Mouse (Mus musculus) limb, embryonic 13.5 days (tissue): ENCODE data around the gene Fbxo46. TPM values are rescaled to one million over a fixed set of nuclear protein-coding genes. Genes with fewer than 3 reads are reported as not detected.
"Not testable (repeated sequence)": the region's sequence is repeated elsewhere in the genome, so short reads cannot be mapped to it uniquely, and the experiment has no call there.

ENCODE experiments used
- ATAC-seq: fragments of 200-750 bp; cut with Nextera tagmentation; 2 replicates; pipeline ENCODE4 v1.8.0; 2017; ENCODE audit warnings: low read depth, moderate number of reproducible peaks, moderate TSS enrichment; ENCODE audit not compliant: low FRiP score
- H3K27ac ChIP-seq: fragments of 300-500 bp; sonication (generic); 2 replicates; pipeline ENCODE4 v1.5.1; 2015; ENCODE audit warnings: inconsistent platforms, mild to moderate bottlenecking, moderate library complexity
- H3K27me3 ChIP-seq: fragments of 300-500 bp; sonication (generic); 2 replicates; pipeline ENCODE4 v1.6.1; 2015; ENCODE audit warnings: mild to moderate bottlenecking, inconsistent platforms
- H3K36me3 ChIP-seq: fragments of 300-500 bp; sonication (generic); 2 replicates; pipeline ENCODE4 v1.6.1; 2015; ENCODE audit warnings: inconsistent platforms, mild to moderate bottlenecking, moderate library complexity
- H3K4me1 ChIP-seq: fragments of 300-500 bp; sonication (generic); 2 replicates; pipeline ENCODE4 v1.6.1; 2015; ENCODE audit warnings: inconsistent platforms
- H3K4me2 ChIP-seq: fragments of 300-500 bp; sonication (generic); replicated peaks from 2 replicates; pipeline ENCODE4 v1.6.1; 2015; ENCODE audit warnings: inconsistent platforms, mild to moderate bottlenecking, moderate library complexity
- H3K4me3 ChIP-seq: fragments of 300-500 bp; sonication (generic); 2 replicates; pipeline ENCODE4 v1.5.1; 2015; ENCODE audit warnings: moderate library complexity, mild to moderate bottlenecking, inconsistent platforms
- H3K9ac ChIP-seq: fragments of 300-500 bp; sonication (generic); 2 replicates; pipeline ENCODE4 v1.6.1; 2015; ENCODE audit warnings: mild to moderate bottlenecking, inconsistent platforms
- H3K9me3 ChIP-seq: fragments of 300-500 bp; sonication (generic); 2 replicates; pipeline ENCODE4 v1.6.1; 2016; ENCODE audit warnings: inconsistent platforms
- WGBS: fragments of 180-500 bp; shearing (Covaris S2); methylation state at CpG from one replicate; pipeline ENCODE4 v1.1.7; 2015; 5-methylcytosine and 5-hydroxymethylcytosine counted together
- polyA plus RNA-seq: library from polyadenylated mRNA; unstranded; fragments of >200 nt; fragmentation: Nextera tagmentation; extraction: Ambion mirVana; gene quantifications from 2 replicates; pipeline ENCODE4 v1.2.1, GENCODE M21; 2015

Gene Fbxo46
- polyA plus RNA-seq, 1 experiment from 2014 or later: 19.1 TPM

DNA sequence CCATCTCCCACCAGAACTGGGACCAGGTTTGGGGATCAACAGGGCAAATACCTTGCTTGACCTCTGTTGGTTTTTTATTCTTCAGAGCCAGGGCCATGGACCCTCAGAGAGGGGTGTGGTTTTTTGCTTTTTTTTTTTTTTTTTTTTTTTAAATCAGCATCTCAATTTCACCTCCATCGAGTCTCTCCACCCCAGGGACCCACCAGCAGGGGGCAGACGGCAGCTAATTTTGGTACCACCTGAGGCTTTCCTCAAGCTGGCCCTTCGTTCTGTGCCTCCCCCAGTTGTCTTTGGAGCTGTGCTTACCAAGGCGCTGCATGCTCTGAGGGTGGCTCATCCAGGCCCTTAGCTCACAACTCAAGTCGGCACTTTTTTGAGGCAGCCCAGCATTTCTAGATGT, 17.7 kb downstream of the Fbxo46 start:
- H3K4me3 ChIP-seq: no peak overlapping the region
- 45% methylated on average over 5 of the region's 5 CpGs for WGBS
- no peaks in the 10 kb centered on the region for H3K4me1 ChIP-seq
- no peak overlapping the region for H3K4me2 ChIP-seq
- ATAC-seq: no peak
- no peak overlapping the region for H3K27ac ChIP-seq
- no peak overlapping the region for H3K9ac ChIP-seq
- peaks cover 68% of the 10 kb centered on the region for H3K36me3 ChIP-seq
- no peaks in the 10 kb centered on the region for H3K27me3 ChIP-seq
- H3K9me3 ChIP-seq: no peaks in the 10 kb centered on the region

DNA sequence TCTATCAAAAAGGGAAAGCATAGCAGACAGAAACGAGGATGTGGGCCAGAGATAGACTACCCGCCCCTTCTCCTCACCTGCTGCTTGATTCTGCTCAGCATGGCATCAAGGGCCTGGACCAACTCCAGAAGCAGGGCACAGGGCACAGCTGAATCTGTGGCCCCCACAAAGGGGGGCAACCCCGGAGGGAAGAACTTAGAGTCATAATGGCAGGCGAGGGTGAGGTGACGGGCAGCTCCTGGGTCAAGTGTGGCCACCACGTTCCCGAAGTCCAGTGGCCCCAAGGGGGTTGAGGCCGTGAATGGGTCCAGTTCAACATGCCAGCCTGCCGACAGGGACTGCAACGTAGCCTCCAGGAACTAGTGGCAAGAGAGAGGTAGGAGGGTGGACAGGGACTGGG, 27.1 kb downstream of the Fbxo46 start:
- ATAC-seq: no peak

GRCm38 (mm10) chr7:19147497-19148045, 27.9 kb downstream of the Fbxo46 start:
- Histone ChIP-seq H3K9ac (no peak overlapping the region), H3K27me3 (no peaks in the 10 kb centered on the region), H3K4me2 (peak overlapping the region; percentile 83), H3K9me3 (no peaks in the 10 kb centered on the region), H3K4me1 (peaks cover 29% of the 10 kb centered on the region), H3K27ac (no peak overlapping the region), H3K36me3 (peaks cover 27% of the 10 kb centered on the region), H3K4me3 (peak overlapping the region; percentile 81; the same call in 1 of the 2 replicates)
- no peak for ATAC-seq
- 39% methylated on average over 6 of the region's 6 CpGs for WGBS

More for the DNA sequence above, 27.1 kb downstream of the Fbxo46 start:
- 88% methylated on average over 10 of the region's 10 CpGs for WGBS
- H3K9me3 ChIP-seq: no peaks in the 10 kb centered on the region
- no peak overlapping the region for H3K4me3 ChIP-seq
- H3K27ac ChIP-seq: no peak overlapping the region
- peaks cover 25% of the 10 kb centered on the region for H3K36me3 ChIP-seq
- H3K4me1 ChIP-seq: peaks cover 29% of the 10 kb centered on the region
- no peak overlapping the region for H3K4me2 ChIP-seq
- H3K9ac ChIP-seq: no peak overlapping the region
- no peaks in the 10 kb centered on the region for H3K27me3 ChIP-seq

GRCm38 (mm10) chr7:19148180-19148874, 28.7 kb downstream of the Fbxo46 start:
- Histone ChIP-seq H3K27me3 (no peaks in the 10 kb centered on the region), H3K4me2 (peak overlapping the region; percentile 83), H3K36me3 (peaks cover 31% of the 10 kb centered on the region), H3K4me3 (peak overlapping the region; percentile 81), H3K4me1 (peaks cover 29% of the 10 kb centered on the region), H3K9me3 (no peaks in the 10 kb centered on the region), H3K27ac (peak overlapping the region; percentile 67; the same call in 1 of the 2 replicates), H3K9ac (peak overlapping the region; percentile 67)
- whole genome bisulfite sequencing: 12% methylated on average over 20 of the region's 20 CpGs
- ATAC-seq: no peak

- Histone ChIP-seq H3K36me3 (peaks cover 38% of the 10 kb centered on the region), H3K4me2 (peak within 1 kb of the TSS; percentile 83), H3K9ac (peak within 1 kb of the TSS; percentile 86), H3K4me3 (peak within 1 kb of the TSS; percentile 81), H3K4me1 (peaks cover 29% of the 10 kb centered on the region), H3K27me3 (no peaks in the 10 kb centered on the region), H3K9me3 (no peaks in the 10 kb centered on the region), H3K27ac (peak within 1 kb of the TSS; percentile 67; the same call in 1 of the 2 replicates)
- WGBS: under 1% methylated on average over 43 of the region's 43 CpGs
- ATAC-seq: peak; percentile 96
These were observed 29.3 kb downstream of the Fbxo46 start, which contains the start of gene Qpctl for GRCm38 (mm10) chr7:19148875-19149541. TSS of gene Qpctl (minus strand) at chr7:19149291.

DNA sequence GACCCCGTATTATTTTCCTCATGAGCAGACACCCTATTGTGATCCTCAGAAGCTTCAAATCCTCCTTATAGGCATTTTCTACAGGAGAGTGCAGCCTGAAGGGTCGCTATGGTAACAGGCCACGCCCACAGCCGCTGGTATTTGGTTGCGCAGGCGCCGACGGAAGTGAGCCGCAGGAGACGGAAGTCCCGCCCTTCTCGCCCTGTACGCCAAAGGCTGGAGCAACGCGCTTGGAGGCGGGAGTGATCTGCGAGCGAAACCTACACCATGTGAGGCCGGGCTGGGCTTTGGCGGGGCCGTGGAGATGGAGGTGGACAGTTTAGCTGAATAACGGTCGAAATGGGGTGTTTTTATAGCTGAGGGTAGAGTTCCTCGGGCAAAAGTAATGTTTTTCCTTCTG, 30.0 kb downstream of the Fbxo46 start, which contains the start of gene Snrpd2:
Gene Snrpd2, plus strand, starts transcription at position 97 of the 400 bp plus-strand sequence.
- H3K9ac ChIP-seq: peak within 1 kb of the TSS; percentile 86
- 0% methylated on average over 24 of the region's 24 CpGs for WGBS
- H3K27ac ChIP-seq: peak within 1 kb of the TSS; percentile 67; the same call in 1 of the 2 replicates

DNA sequence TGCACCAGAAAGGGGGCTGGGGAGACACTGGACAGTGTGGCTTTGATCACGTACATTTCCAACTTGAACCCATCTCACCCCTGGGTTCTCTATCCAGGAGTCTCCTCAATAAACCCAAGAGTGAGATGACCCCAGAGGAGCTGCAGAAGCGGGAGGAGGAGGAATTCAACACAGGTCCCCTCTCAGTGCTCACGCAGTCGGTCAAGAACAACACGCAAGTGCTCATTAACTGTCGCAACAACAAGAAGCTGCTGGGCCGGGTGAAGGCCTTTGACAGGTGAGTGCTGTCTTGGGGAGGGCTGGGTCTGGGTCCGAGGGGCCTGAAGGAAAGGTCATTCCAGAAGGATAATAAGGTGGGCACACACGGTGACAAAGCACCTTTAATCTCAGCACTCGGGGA, 31.5 kb downstream of the Fbxo46 start:
- H3K4me2 ChIP-seq: peak overlapping the region; percentile 83; the same call in 1 of the 2 replicates
- H3K36me3 ChIP-seq: peaks cover 55% of the 10 kb centered on the region
- not testable (repeated sequence) for H3K9me3 ChIP-seq, H3K27ac ChIP-seq, ATAC-seq, H3K9ac ChIP-seq, H3K27me3 ChIP-seq
- H3K4me3 ChIP-seq: peak overlapping the region; percentile 81; the same call in 1 of the 2 replicates
- 90% methylated on average over 10 of the region's 10 CpGs for WGBS
- peaks cover 29% of the 10 kb centered on the region for H3K4me1 ChIP-seq

More for the DNA sequence above, 30.0 kb downstream of the Fbxo46 start, which contains the start of gene Snrpd2:
- ATAC-seq: peak; percentile 93
- H3K4me3 ChIP-seq: peak within 1 kb of the TSS; percentile 81
- peak within 1 kb of the TSS; percentile 83 for H3K4me2 ChIP-seq
- H3K36me3 ChIP-seq: peaks cover 44% of the 10 kb centered on the region
- H3K4me1 ChIP-seq: peaks cover 29% of the 10 kb centered on the region
- no peaks in the 10 kb centered on the region for H3K9me3 ChIP-seq
- no peaks in the 10 kb centered on the region for H3K27me3 ChIP-seq

- no peak for ATAC-seq
- no peak overlapping the region for H3K27ac ChIP-seq
These were observed 35.1 kb downstream of the Fbxo46 start for GRCm38 (mm10) chr7:19154796-19155195.

GRCm38 (mm10) chr7:19155825-19156475, 36.3 kb downstream of the Fbxo46 start:
- Histone ChIP-seq H3K36me3 (peaks cover 47% of the 10 kb centered on the region), H3K4me1 (peaks cover 25% of the 10 kb centered on the region), H3K27me3 (peaks cover 27% of the 10 kb centered on the region), H3K4me2 (no peak overlapping the region), H3K9ac (no peak overlapping the region), H3K27ac (no peak overlapping the region), H3K9me3 (no peaks in the 10 kb centered on the region), H3K4me3 (no peak overlapping the region)
- WGBS: 34% methylated on average over 13 of the region's 13 CpGs
- no peak for ATAC-seq

More at GRCm38 (mm10) chr7:19154796-19155195, 35.1 kb downstream of the Fbxo46 start:
- peaks cover 48% of the 10 kb centered on the region for H3K36me3 ChIP-seq
- H3K4me1 ChIP-seq: peaks cover 26% of the 10 kb centered on the region
- WGBS: 85% methylated on average over 8 of the region's 8 CpGs
- no peak overlapping the region for H3K9ac ChIP-seq
- no peak overlapping the region for H3K4me2 ChIP-seq
- H3K9me3 ChIP-seq: no peaks in the 10 kb centered on the region
- H3K4me3 ChIP-seq: no peak overlapping the region
- peaks cover 15% of the 10 kb centered on the region for H3K27me3 ChIP-seq

- ATAC-seq: peak; percentile 62
- peaks cover 34% of the 10 kb centered on the region for H3K27me3 ChIP-seq
- no peak overlapping the region for H3K27ac ChIP-seq
- no peaks in the 10 kb centered on the region for H3K9me3 ChIP-seq
- H3K4me3 ChIP-seq: peak overlapping the region; percentile 20; the same call in 1 of the 2 replicates
- H3K36me3 ChIP-seq: peaks cover 34% of the 10 kb centered on the region
- H3K9ac ChIP-seq: peak overlapping the region; percentile 43; the same call in 1 of the 2 replicates
- peaks cover 22% of the 10 kb centered on the region for H3K4me1 ChIP-seq
- 5% methylated on average over 30 of the region's 30 CpGs for WGBS
- peak overlapping the region; percentile 48 for H3K4me2 ChIP-seq
These were observed 37.6 kb downstream of the Fbxo46 start for GRCm38 (mm10) chr7:19157160-19157800.

DNA sequence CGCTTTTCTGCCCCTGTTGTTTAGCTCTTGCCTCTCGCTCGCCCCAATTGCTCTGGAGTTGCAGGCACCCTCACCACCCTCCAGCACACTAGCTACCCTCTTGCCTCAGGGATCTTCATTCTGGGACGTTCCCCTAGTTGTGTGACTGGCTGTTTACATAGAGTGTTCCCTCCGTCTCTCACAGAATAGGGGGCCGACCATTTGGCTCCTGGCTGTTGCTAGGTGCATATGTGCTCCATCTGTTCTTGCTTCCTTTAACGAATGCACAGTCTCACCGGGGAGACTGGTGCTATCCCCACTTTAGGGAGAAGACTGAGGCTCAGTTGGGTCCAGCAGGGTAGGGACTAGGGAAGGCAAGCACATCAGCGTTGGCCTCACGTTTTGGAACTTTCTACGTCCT, 38.9 kb downstream of the Fbxo46 start:
- Histone ChIP-seq H3K9me3 (no peaks in the 10 kb centered on the region), H3K4me3 (no peak overlapping the region), H3K4me2 (no peak overlapping the region), H3K27me3 (peaks cover 43% of the 10 kb centered on the region), H3K4me1 (peaks cover 24% of the 10 kb centered on the region), H3K27ac (no peak overlapping the region), H3K36me3 (peaks cover 20% of the 10 kb centered on the region), H3K9ac (no peak overlapping the region)
- no peak for ATAC-seq
- 47% methylated on average over 11 of the region's 11 CpGs for WGBS
